Mouse (Mus musculus) liver, embryonic 14.5 days (tissue): ENCODE measurements around the gene Umad1.

Experiments used
- CTCF ChIP-seq: IDR thresholded peaks from 2 replicates; pipeline ENCODE4 v1.5.1; 2016; ENCODE audit warnings: antibody characterized with exemption, low read depth, control low read depth
- EP300 ChIP-seq: IDR thresholded peaks from 2 replicates; pipeline ENCODE4 v1.6.1; 2016; ENCODE audit warnings: antibody characterized with exemption, low read depth

DNA sequence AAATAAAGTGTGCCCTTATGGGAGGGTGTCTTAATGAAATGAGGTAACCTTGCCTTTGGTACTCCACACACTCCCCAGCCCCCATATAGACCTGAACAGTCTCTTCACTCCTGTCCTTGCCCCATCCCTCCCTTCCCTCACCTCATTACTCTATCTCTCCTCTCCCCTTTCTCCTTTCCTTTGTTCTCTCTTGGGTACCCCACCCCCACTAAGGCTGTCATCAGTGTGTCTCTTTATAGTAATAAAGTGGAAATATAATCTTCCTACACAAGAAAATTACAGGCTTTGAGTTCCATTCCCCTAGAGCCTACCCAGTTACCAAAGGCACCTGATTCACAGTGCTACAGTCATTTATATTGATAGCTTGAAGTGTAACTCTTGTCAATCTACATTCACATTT lies 135.0 kb downstream of the Umad1 start:
- TF ChIP-seq CTCF, result no peak
- no peak for TF ChIP-seq EP300
